Mouse (Mus musculus) intestine, embryonic 14.5 days (tissue): ENCODE measurements around the gene Chst12. TPM values are rescaled to one million over a fixed set of nuclear protein-coding genes. Genes with fewer than 3 reads are reported as not detected.
"Not testable (repeated sequence)": the region's sequence is repeated elsewhere in the genome, so short reads cannot be mapped to it uniquely, and the experiment has no call there.

Experiments used
- ATAC-seq: fragments of 200-750 bp; cut with Nextera tagmentation; replicated peaks from 2 replicates; pipeline ENCODE4 v1.8.0; 2017; ENCODE audit warnings: low read depth, moderate number of reproducible peaks, moderate TSS enrichment, moderate library complexity; ENCODE audit not compliant: low FRiP score, low TSS enrichment
- DNase-seq: peaks from one replicate; pipeline ENCODE4 v3.0.0-alpha.2; 2018; ENCODE audit warnings: low spot score
- H3K27ac ChIP-seq: fragments of 300-500 bp; sonication (generic); 2 replicates; pipeline ENCODE4 v1.5.1; 2014; ENCODE audit warnings: low read depth, mild to moderate bottlenecking, control low read depth
- H3K27me3 ChIP-seq: fragments of 300-500 bp; sonication (generic); replicated peaks from 2 replicates; pipeline ENCODE4 v1.6.1; 2014; ENCODE audit warnings: low read length, control low read depth; ENCODE audit not compliant: control insufficient read depth, insufficient read depth
- H3K36me3 ChIP-seq: fragments of 300-500 bp; sonication (generic); 2 replicates; pipeline ENCODE4 v1.6.1; 2014; ENCODE audit warnings: low read length, control low read depth; ENCODE audit not compliant: control insufficient read depth, insufficient read depth
- H3K4me1 ChIP-seq: fragments of 300-500 bp; sonication (generic); replicated peaks from 2 replicates; pipeline ENCODE4 v1.6.1; 2014; ENCODE audit warnings: low read length, control low read depth, mixed read lengths; ENCODE audit not compliant: control insufficient read depth, insufficient read depth
- H3K4me2 ChIP-seq: fragments of 300-500 bp; sonication (generic); 2 replicates; pipeline ENCODE4 v1.6.1; 2014; ENCODE audit warnings: low read length
- H3K4me3 ChIP-seq: fragments of 300-500 bp; sonication (generic); 2 replicates; pipeline ENCODE4 v1.5.1; 2014; ENCODE audit warnings: low read depth, low read length, control low read depth, mixed read lengths
- H3K9ac ChIP-seq: fragments of 300-500 bp; sonication (generic); 2 replicates; pipeline ENCODE4 v1.6.1; 2014; ENCODE audit warnings: mild to moderate bottlenecking, low read length
- H3K9me3 ChIP-seq: fragments of 300-500 bp; sonication (generic); 2 replicates; pipeline ENCODE4 v1.6.1; 2016; ENCODE audit warnings: low read length, control low read depth; ENCODE audit not compliant: control insufficient read depth
- WGBS: fragments of 180-500 bp; shearing (Covaris S2); extraction: QIAGEN DNeasy Blood & Tissue Kit; methylation state at CpG from one replicate; pipeline ENCODE4 v1.1.7; 2014; 5-methylcytosine and 5-hydroxymethylcytosine counted together
- polyA plus RNA-seq: library from polyadenylated mRNA; unstranded; fragments of >200 nt; fragmentation: Nextera tagmentation; extraction: Ambion mirVana; gene quantifications from 2 replicates; pipeline ENCODE4 v1.2.1, GENCODE M21; 2014

The Chst12 gene
- polyA plus RNA-seq, 1 experiment from 2014 or later = 20.7 TPM

GRCm38 (mm10) chr5:140500736-140501135 lies 4.6 kb upstream of the Chst12 start:
- 86% methylated on average over 6 of the region's 6 CpGs for WGBS
- no peak overlapping the region for H3K27ac ChIP-seq
- ATAC-seq (no peak), DNase-seq (no peak)
- peaks cover 16% of the 10 kb centered on the region for H3K4me1 ChIP-seq
- no peaks in the 10 kb centered on the region for H3K27me3 ChIP-seq
- no peaks in the 10 kb centered on the region for H3K9me3 ChIP-seq
- no peak overlapping the region for H3K4me3 ChIP-seq
- no peaks in the 10 kb centered on the region for H3K36me3 ChIP-seq
- H3K4me2 ChIP-seq = no peak overlapping the region
- H3K9ac ChIP-seq = no peak overlapping the region

GRCm38 (mm10) chr5:140501982-140502836 lies 3.1 kb upstream of the Chst12 start:
- Histone ChIP-seq H3K9me3 (no peaks in the 10 kb centered on the region), H3K27me3 (no peaks in the 10 kb centered on the region), H3K9ac (0 out of 2 replicates have a peak overlapping the region, but pooled peaks have one; percentile 25), H3K36me3 (no peaks in the 10 kb centered on the region), H3K27ac (peak overlapping the region; percentile 62; the same call in 1 of the 2 replicates), H3K4me2 (peak overlapping the region; percentile 48), H3K4me3 (0 out of 2 replicates have a peak overlapping the region, but pooled peaks have one; percentile 15), H3K4me1 (peaks cover 29% of the 10 kb centered on the region)
- 21% methylated on average over 14 of the region's 14 CpGs for WGBS
- ATAC-seq (no peak), DNase-seq (no peak)

- not testable (repeated sequence) for H3K36me3 ChIP-seq, H3K9ac ChIP-seq, H3K27me3 ChIP-seq, H3K9me3 ChIP-seq
- Histone ChIP-seq H3K4me2 (peak overlapping the region; percentile 48), H3K4me1 (peaks cover 36% of the 10 kb centered on the region), H3K27ac (peak overlapping the region; percentile 62), H3K4me3 (0 out of 2 replicates have a peak overlapping the region, but pooled peaks have one; percentile 15)
- under 1% methylated on average over 12 of the region's 12 CpGs for WGBS
- ATAC-seq (0 out of 2 replicates have a peak, but pooled peaks have one; percentile 4), DNase-seq (peak; percentile 68)
Observed at GRCm38 (mm10) chr5:140502925-140503324, 2.4 kb upstream of the Chst12 start.

- Histone ChIP-seq H3K27me3 (no peaks in the 10 kb centered on the region), H3K27ac (peak overlapping the region; percentile 77; the same call in 1 of the 2 replicates), H3K9me3 (no peaks in the 10 kb centered on the region), H3K36me3 (no peaks in the 10 kb centered on the region), H3K4me3 (peak overlapping the region; percentile 74), H3K4me2 (peak overlapping the region; percentile 94), H3K9ac (peak overlapping the region; percentile 73), H3K4me1 (peaks cover 48% of the 10 kb centered on the region)
- ATAC-seq = no peak
- WGBS = 27% methylated on average over 22 of the region's 22 CpGs
- no peak for DNase-seq
Observed at GRCm38 (mm10) chr5:140506096-140506794, 895 bp downstream of the Chst12 start.

- Histone ChIP-seq H3K9me3 (no peaks in the 10 kb centered on the region), H3K4me3 (no peak overlapping the region), H3K9ac (no peak overlapping the region), H3K36me3 (no peaks in the 10 kb centered on the region), H3K27me3 (no peaks in the 10 kb centered on the region), H3K27ac (no peak overlapping the region), H3K4me2 (no peak overlapping the region), H3K4me1 (peaks cover 45% of the 10 kb centered on the region)
- no peak for DNase-seq
- WGBS = 74% methylated on average over 14 of the region's 14 CpGs
- ATAC-seq = no peak
Observed at GRCm38 (mm10) chr5:140507466-140508208, 2.3 kb downstream of the Chst12 start.

- Histone ChIP-seq H3K27me3 (no peaks in the 10 kb centered on the region), H3K9me3 (no peaks in the 10 kb centered on the region), H3K4me3 (no peak overlapping the region), H3K9ac (0 out of 2 replicates have a peak overlapping the region, but pooled peaks have one; percentile 16), H3K36me3 (no peaks in the 10 kb centered on the region), H3K4me1 (peaks cover 40% of the 10 kb centered on the region), H3K4me2 (peak overlapping the region; percentile 22), H3K27ac (peak overlapping the region; percentile 33; the same call in 1 of the 2 replicates)
- ATAC-seq (no peak), DNase-seq (no peak)
- 27% methylated on average over 8 of the region's 8 CpGs for WGBS
Observed at GRCm38 (mm10) chr5:140508686-140509085, 3.3 kb downstream of the Chst12 start.

GRCm38 (mm10) chr5:140509204-140509603 lies 3.9 kb downstream of the Chst12 start:
- Histone ChIP-seq H3K9ac (no peak overlapping the region), H3K27me3 (no peaks in the 10 kb centered on the region), H3K27ac (peak overlapping the region; percentile 33; the same call in 1 of the 2 replicates), H3K4me3 (no peak overlapping the region), H3K9me3 (no peaks in the 10 kb centered on the region), H3K36me3 (no peaks in the 10 kb centered on the region), H3K4me1 (peaks cover 43% of the 10 kb centered on the region), H3K4me2 (no peak overlapping the region)
- WGBS = 54% methylated on average over 9 of the region's 9 CpGs
- no peak for DNase-seq
- ATAC-seq = no peak
